Mouse (Mus musculus) heart, adult 2 months (tissue): ENCODE results near the gene Plxna2.

ENCODE experiments used
- CTCF ChIP-seq: fragments of 200-600 bp; IDR thresholded peaks from 2 replicates; pipeline ENCODE4 v1.8.1; 2022; ENCODE audit warnings: antibody characterized with exemption, mild to moderate bottlenecking, moderate library complexity
- POLR2A ChIP-seq: fragments of 200-500 bp; IDR thresholded peaks from 2 replicates; pipeline ENCODE4 v1.6.1; 2011; ENCODE audit warnings: mild to moderate bottlenecking, low read depth, low read length, control low read depth; ENCODE audit not compliant: insufficient read depth

- TF ChIP-seq POLR2A, result no peak
- no peak for TF ChIP-seq CTCF
These were observed 156.7 kb downstream of the Plxna2 start for GRCm38 (mm10) chr1:194774754-194775153.
